Mouse (Mus musculus) ES-Bruce4 (cell line): ENCODE measurements at regions not wholly inside any gene's neighbourhood (a gene's known extent, or its start where the extent isn't known, plus 50 kb on each side); places are given as distances from the start of the nearest gene placed in this dataset.

ENCODE experiments used
- CTCF ChIP-seq: IDR thresholded peaks from one replicate; pipeline ENCODE4 v1.8.1; 2011; ENCODE audit warnings: low read depth, low read length
- EP300 ChIP-seq: IDR thresholded peaks from 2 replicates; pipeline ENCODE4 v1.6.1; 2011; ENCODE audit warnings: low read depth, low read length; ENCODE audit not compliant: insufficient read depth
- POLR2A ChIP-seq: IDR thresholded peaks from one replicate; pipeline ENCODE4 v1.8.1; 2011; ENCODE audit warnings: low read length; ENCODE audit not compliant: insufficient read depth

DNA sequence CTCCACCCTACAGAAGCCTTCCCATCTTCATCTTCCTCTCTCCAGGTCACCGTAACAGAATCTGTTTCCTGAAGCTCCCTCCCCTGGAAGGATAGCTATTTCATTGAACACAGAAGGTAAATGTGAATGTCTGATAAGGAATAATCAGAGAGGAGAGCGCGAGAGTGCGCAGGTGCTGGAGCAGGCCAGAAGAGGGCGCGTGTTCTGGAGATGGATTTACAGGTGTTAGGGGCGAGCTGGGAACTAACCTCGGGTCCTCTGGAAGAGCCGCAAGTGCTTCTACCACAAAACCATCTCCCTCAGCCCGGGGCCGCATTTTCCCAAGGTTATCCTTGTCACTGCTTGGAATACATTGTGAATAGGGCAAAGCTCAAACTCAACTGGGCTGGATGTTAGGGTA, 112.8 kb downstream of the Tfap2c start:
- TF ChIP-seq CTCF: peak; percentile 66
- TF ChIP-seq POLR2A: no peak
- TF ChIP-seq EP300: no peak
